8 mouse cellular contexts compared by ENCODE assay signal in genomic region chr3:95434136-95434982, GRCm38 (mm10). TPM values are rescaled to one million over a fixed set of nuclear protein-coding genes. Genes with fewer than 3 reads are reported as not detected.
A peak's percentile ranks its signal among the peaks of the same experiment; 100 is the strongest.
DNase-seq lines count a peak whose midpoint lies in the region; ATAC-seq lines count a peak whose summit lies in the region.

Arnt (plus strand) TSS chr3:95434388.

- H3K4me2 ChIP-seq in hindbrain, embryonic 14.5 days (replicated peaks) = peak within 1 kb of the TSS; percentile 72

- H3K4me1 ChIP-seq in hindbrain, embryonic 14.5 days (replicated peaks; ENCODE audit: control insufficient read depth, insufficient read depth, low read length) = peaks cover 13% of the 10 kb centered on the region

- WGBS in hindbrain, embryonic 14.5 days = under 1% methylated on average over 47 of the region's 47 CpGs

- DNase-seq in R1 (ENCODE audit: low read depth, low spot score) = peak; percentile 99
- DNase-seq in cerebellum, postnatal 25 days = peak; percentile 87 to 90
- DNase-seq in frontal cortex, postnatal 25 days (ENCODE audit: low spot score in 2 of 2) = peak; percentile 64 to 79
- peak; percentile 88 for DNase-seq in hindbrain, embryonic 14.5 days (ENCODE audit: low spot score)
- peak; percentile 83 to 87 for DNase-seq in layer of hippocampus, postnatal 36 days
- peak; percentile 97 for DNase-seq in lung, postnatal 36 days
- peak; percentile 98 for DNase-seq in retina, postnatal 1 day
- peak; percentile 88 to 91 for DNase-seq in urinary bladder, adult 18-20 months (ENCODE audit: low spot score in 2 of 2)

- H3K27me3 ChIP-seq in hindbrain, embryonic 14.5 days (ENCODE audit: control insufficient read depth, insufficient read depth, low read length) = 0 out of 2 replicates have a peak, but pooled peaks cover 2% of the 10 kb centered on the region

- no peaks in the 10 kb centered on the region for H3K9me3 ChIP-seq in hindbrain, embryonic 14.5 days (ENCODE audit: control insufficient read depth, low read length)

- peaks cover 19% of the 10 kb centered on the region for H3K36me3 ChIP-seq in hindbrain, embryonic 14.5 days (replicated peaks; ENCODE audit: control insufficient read depth, insufficient read depth)

- H3K9ac ChIP-seq in hindbrain, embryonic 14.5 days = peak within 1 kb of the TSS; percentile 78

- H3K4me3 ChIP-seq in hindbrain, embryonic 14.5 days (replicated peaks; ENCODE audit: low read length) = peak within 1 kb of the TSS; percentile 81

- peak within 1 kb of the TSS; percentile 85 for H3K27ac ChIP-seq in hindbrain, embryonic 14.5 days

- peak; percentile 99 for ATAC-seq in hindbrain, embryonic 14.5 days (ENCODE audit: low FRiP score)

RNA-seq across cellular contexts. Expression of gene Arnt, which starts in this region (rescaled TPM):
- polyA plus RNA-seq in hindbrain, embryonic 14.5 days (2014; fragmentation: Nextera tagmentation; extraction: Ambion mirVana) = 12.3 and 13.3 TPM in 2 replicates
- total RNA-seq in layer of hippocampus, postnatal 36 days (2021) = 10 to 100 TPM; 36.3 to 44.3 TPM

Comparison
In these comparisons a context has a peak if more than half of its experiments do, and no peak if none do; other contexts are left out.
1. Peak in every context shown above with its lines: DNase-seq, ATAC-seq, H3K4me3 ChIP-seq and H3K27ac ChIP-seq.